Mouse (Mus musculus) frontal cortex, postnatal 10 days (tissue): Measurements from ENCODE around the gene Fmnl2.

ENCODE experiments used
- DNase-seq, 2 experiments: peaks; one replicate each; pipeline ENCODE4 v3.0.0; 2022; ENCODE audit warnings: low spot score in 2 of 2, mixed read lengths in 1 of 2

The Fmnl2 gene

DNA sequence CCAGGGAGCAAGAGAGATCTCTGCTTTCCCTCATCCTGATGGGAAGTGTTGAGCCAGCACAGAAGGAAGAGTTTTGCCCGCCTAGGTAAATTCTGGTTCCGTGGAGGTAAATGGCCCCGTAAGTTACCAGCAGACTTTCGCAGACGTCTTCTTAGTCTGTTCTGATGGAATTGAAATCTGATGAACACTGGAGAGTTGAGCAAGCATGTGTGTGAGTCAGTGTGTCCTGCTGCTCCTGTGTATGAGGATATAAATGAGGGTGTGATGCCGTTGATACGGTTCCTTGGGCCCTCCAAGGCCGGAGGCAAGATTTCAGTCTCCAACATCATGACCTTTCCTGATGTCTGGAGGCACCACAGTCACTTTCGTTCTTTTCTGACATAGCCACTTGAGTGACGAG is 98.2 kb downstream of the Fmnl2 start:
- DNase-seq: no peak

DNA sequence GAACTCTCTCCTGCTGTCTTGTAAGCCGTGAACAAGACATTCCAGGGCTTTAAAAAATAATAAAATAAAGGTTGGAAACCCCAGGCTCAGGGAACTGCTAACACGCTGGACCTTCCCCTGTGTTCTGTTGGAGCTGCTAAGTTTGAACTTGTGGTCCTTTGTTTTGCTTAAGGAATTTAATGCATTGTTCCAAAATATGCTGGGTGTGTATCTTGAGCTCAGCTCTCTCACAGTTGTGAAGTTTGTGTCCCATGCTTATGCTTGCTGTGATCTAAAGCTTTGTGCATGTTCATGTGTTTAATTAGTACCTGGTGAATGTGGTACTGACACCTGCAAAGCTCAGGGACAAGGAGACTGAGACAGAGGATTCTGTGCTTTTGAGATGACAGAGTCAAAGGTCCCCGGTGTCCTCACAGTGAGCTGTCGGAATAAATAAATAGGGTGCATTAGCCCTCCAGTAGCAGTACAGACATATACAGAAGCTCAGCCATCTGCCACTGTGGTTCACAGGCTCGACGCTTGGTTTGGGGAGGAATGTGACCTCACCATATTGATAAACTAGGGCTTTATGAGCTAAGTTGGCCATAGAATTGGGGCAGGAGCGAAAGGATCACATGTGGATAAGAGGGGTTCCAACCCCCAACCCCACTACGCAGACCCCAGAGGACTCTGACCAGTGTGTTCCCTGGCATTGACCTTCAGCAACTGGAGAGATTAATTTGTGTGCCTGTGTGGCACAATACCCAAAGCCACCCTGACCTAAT is 100.3 kb downstream of the Fmnl2 start:
- DNase-seq: no peak

- DNase-seq: peak; percentile 42 to 52
Observed at GRCm38 (mm10) chr2:52958535-52959290, 101.1 kb downstream of the Fmnl2 start.

DNA sequence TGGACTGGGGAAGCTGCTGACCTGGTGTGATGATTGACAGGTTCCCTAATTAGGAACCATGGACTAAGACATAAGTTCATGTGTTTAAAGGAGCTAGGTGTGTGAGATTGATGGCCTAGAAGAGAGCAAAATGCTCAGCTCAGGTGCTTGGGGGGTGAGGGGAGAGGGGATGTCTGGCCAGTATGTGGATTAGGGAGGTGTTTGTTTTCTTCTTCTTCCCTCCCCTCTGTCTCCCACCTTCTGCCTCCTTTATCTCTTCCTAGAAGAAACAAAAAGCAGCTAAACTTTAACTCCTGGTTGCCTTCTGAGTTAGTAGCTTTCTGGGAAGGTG is 101.6 kb downstream of the Fmnl2 start:
- DNase-seq: no peak

DNA sequence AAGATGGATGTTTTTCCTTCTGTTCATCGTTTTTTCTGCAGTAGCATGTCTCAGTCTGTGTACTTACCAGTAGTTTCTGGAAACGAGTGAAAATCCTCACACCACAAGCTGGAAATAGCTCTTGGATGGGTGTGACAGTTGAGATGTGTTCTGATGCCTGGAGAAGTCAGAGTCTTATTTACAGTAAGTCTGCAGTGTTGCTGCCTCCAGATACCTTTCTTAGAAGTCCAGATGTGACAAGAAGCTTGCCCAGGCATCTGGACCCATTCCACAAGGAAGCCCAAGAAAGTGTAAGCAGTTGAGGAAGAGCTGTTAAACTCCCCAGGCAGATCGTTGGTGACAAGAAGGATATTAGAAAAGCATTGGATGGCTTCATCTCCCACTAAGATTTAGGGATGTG is 102.3 kb downstream of the Fmnl2 start:
- DNase-seq: no peak

DNA sequence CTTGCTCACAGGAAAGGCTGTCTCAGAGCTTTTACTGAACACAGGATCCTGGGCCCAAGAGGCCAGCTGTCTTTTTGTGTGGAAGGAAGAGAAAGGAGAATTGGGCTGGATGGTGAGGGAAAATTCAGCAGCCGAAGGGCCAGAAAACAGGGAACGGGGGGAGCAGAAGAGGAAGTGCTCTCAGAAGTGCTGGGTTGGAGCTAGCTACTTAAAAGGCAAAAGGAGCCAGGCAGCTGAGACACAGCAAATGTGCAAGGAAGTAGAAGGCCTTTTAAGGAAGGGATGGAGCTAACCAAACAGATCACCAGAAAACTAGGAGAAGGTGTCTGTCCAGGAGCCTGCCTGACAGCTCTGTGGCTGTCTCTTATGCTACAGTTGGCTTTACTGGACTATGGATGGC is 103.0 kb downstream of the Fmnl2 start:
- DNase-seq: no peak

- DNase-seq: no peak
Observed at GRCm38 (mm10) chr2:52963439-52963838, 105.8 kb downstream of the Fmnl2 start.

- DNase-seq: no peak
Observed at GRCm38 (mm10) chr2:52964386-52964928, 106.8 kb downstream of the Fmnl2 start.

GRCm38 (mm10) chr2:52966227-52966626 is 108.6 kb downstream of the Fmnl2 start:
- DNase-seq: no peak

- no peak for DNase-seq
Observed at GRCm38 (mm10) chr2:52966820-52967460, 109.3 kb downstream of the Fmnl2 start.

DNA sequence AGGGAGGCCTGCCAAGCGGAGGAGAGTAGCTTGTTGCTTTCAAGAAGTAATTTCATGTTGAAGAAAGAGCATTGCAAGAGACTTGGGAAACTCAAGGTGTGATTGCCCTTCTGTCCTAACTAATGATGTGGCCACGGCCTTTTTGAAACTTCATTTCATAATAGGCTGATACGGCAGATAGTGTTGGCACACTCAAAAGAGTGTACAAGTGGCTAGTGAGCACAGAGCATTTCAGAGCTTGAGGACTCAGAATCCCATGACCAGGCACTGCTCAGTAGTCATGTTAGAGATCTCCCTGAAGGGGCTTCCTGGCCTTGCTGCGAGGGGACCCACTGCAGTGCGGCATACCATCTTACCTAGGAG is 109.8 kb downstream of the Fmnl2 start:
- DNase-seq: no peak

GRCm38 (mm10) chr2:52968884-52969283 is 111.2 kb downstream of the Fmnl2 start:
- DNase-seq: no peak

DNA sequence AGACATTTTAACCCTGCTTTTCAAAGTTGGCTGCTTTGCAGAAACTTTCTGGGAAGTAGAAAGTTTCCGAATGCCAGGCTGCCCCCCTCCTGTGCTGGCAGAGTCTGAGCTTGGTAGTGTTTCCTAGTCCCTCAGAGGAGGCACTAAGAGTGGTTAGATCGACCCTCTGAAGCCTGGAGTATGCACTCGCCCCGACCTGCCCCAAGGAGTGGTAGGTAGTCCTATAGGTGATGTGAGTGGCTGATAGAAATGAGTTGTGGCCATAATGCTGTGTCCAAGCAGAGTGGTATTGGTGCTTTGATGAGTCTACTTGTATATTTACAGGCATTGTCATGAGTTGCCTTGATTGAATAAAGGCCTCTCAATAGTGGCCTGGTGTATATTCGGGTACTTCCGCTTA is 116.4 kb downstream of the Fmnl2 start:
- no peak for DNase-seq

DNA sequence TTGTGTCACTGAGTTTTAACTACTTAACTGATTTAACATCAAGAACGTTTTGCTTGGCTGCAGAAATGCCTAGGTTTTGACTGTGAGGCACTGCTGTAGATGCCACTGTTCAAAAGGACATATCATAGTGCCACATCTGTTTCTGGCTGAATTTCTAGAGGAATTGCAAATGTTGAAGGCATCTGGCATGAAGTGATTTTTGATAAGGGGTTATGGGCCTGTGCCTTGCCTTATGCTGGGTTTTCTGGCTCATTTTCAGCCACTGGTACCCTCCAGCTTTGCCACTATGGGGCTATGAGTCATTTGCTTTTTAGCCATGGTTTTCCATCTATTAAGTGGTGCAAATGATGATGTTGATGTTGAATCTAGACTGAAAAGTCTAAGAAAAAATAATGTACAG is 117.1 kb downstream of the Fmnl2 start:
- no peak for DNase-seq

GRCm38 (mm10) chr2:52977921-52978675 is 120.4 kb downstream of the Fmnl2 start:
- DNase-seq: no peak

GRCm38 (mm10) chr2:52978796-52979195 is 121.1 kb downstream of the Fmnl2 start:
- DNase-seq: no peak

GRCm38 (mm10) chr2:52979280-52979763 is 121.7 kb downstream of the Fmnl2 start:
- DNase-seq: no peak

DNA sequence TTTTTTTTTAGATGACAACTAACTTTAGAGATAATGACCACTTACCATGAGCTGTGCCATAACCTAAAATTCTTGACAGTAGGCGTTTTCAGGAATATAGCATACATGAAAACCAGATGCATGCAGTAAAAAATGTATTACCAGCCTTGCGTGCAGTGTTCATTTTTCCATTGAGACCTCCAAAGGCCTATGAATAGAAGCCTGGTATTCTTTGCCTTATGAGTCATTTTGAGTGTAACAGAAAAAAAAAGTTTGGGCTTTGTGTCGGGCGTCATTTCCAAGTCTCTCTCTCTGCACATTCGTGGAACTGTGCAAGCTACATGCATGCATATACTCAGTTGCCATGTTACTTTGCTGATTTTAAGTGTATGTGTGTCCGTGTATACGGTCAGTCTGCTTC is 123.5 kb downstream of the Fmnl2 start:
- DNase-seq: no peak

DNA sequence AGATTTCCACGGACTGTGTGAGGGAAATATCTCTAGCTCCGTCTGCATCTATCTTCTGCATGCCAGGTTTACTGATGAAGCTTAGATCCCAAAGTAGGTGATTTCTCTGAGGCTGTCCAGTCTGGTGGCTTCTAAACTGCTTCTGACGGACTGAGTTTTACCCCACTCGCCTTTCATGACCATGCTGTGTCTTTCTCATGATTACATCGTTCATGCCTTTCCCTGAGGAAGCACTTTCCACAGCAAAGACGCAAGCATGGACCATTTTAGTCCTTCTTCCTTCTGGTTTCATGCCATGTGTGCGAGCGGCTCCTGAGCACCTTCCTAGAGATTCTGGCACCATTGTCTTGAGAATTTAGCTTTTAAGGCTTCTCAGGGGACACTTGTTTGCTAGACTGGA is 123.9 kb downstream of the Fmnl2 start:
- no peak for DNase-seq

GRCm38 (mm10) chr2:52982502-52982901 is 124.8 kb downstream of the Fmnl2 start:
- no peak for DNase-seq

DNA sequence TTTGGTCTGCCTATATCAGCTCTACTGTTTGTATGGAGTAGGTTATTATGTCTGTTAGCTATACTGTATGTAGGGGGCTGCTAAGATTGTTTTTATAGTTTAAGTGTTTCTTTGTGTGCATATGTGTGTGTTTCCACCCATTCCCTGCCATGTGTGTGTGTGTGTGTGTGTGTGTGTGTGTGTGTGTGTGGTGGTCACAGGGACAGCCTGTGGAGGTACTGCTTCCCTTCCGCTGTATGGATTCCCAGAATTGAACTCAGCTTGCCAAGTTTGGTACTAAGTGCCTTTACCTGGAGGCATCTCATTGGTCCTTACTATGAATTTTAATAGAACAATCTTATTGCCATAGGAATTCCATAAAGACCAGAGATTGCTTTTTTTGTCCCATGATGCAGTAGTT is 126.9 kb downstream of the Fmnl2 start:
- no peak for DNase-seq

DNA sequence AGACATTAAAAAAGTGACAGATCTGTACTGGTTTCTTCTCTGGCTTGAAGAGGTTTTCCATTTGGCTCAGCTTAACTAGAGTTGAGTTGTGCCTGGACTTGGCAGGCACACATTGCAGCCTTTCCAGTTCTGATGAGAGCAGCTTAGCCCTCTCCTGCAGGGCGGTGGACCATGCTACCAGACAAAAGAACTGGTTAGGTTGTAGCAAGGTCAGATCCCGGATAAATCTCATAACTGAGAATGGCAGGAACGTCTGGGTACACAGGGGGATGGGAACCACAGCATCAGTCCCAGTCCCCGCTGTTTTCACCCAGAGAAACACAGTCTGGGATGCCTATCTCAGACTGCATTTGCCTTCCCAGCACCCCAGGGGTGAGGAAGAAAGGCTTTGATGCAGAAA is 127.5 kb downstream of the Fmnl2 start:
- DNase-seq: no peak
